Mouse (Mus musculus): ENCODE data around the gene Vsig8.

DNA sequence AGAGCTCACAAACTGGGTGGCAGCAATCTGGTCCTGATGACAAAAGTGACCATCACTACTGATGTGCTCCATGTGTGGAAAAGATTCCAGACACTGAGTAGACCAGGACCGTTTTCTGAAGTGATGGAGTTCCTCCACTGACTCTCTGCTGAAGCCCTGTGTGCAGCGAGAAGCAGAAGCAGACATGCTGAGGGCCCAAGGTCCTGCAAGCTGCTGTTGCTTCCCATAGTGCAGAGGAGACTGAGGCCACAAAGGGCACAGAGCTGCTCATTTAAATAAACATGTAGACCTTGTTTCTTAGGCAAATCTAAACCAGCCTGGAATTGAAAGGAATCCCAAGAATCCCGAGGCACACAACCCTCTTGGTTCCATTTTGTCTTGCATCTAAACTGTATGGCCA lies 37.6 kb downstream of the Vsig8 start:
- TF ChIP-seq CTCF (IDR thresholded peaks at IDR 0.05; ENCODE audit: insufficient read depth, low read depth, low read length), result no peak
- TF ChIP-seq POLR2A (IDR thresholded peaks at IDR 0.05; ENCODE audit: insufficient read depth, low read depth, low read length), result no peak

All from olfactory bulb, adult 2 months (tissue).